Comparison of ENCODE assay signal across 19 mouse cellular contexts in genomic region chr19:7585764-7586163, GRCm38 (mm10). TPM values are rescaled to one million over a fixed set of nuclear protein-coding genes. Genes with fewer than 3 reads are reported as not detected.
"Had no signal": no experiment of that assay in that cellular context is flagged by ENCODE, and none has a peak within 500 bp of the region (broad histone marks: within the 10 kb centered on the region; RNA-seq: fewer than 3 reads in every experiment).

No protein-coding gene starts in this region.

- H3K4me2 ChIP-seq: kidney, embryonic 15.5 days; limb, embryonic 12.5 days; liver, embryonic 13.5 days; lung, embryonic 15.5 days; midbrain, embryonic 11.5 days; midbrain, embryonic 15.5 days; neural tube, embryonic 12.5 days had no signal

- H3K27ac ChIP-seq: kidney, embryonic 15.5 days; limb, embryonic 12.5 days; liver, embryonic 13.5 days; lung, embryonic 15.5 days; macrophage; midbrain, embryonic 15.5 days; neural tube, embryonic 12.5 days had no signal

- ATAC-seq: liver, postnatal 0 days; midbrain, embryonic 15.5 days had no signal

- H3K4me3 ChIP-seq: kidney, embryonic 15.5 days; limb, embryonic 12.5 days; liver, embryonic 13.5 days; lung, embryonic 15.5 days; midbrain, embryonic 15.5 days; neural tube, embryonic 12.5 days had no signal

- H3K27me3 ChIP-seq: kidney, embryonic 15.5 days; limb, embryonic 12.5 days; liver, embryonic 13.5 days; lung, embryonic 15.5 days; megakaryocyte, embryonic 14.5 days; midbrain, embryonic 15.5 days; neural tube, embryonic 12.5 days had no signal

- H3K9ac ChIP-seq: kidney, embryonic 15.5 days; limb, embryonic 12.5 days; liver, embryonic 13.5 days; liver, postnatal 0 days; lung, embryonic 15.5 days; midbrain, embryonic 15.5 days; neural tube, embryonic 12.5 days had no signal

- H3K9me3 ChIP-seq: kidney, embryonic 15.5 days; liver, embryonic 13.5 days; lung, embryonic 15.5 days; midbrain, embryonic 15.5 days; neural tube, embryonic 12.5 days had no signal

- DNase-seq: kidney, postnatal 14 days; layer of hippocampus, postnatal 36 days; liver; liver, embryonic 13.5 days; liver, postnatal 0 days; lung, postnatal 14 days; thymus, postnatal 36 days had no signal

- H3K4me1 ChIP-seq: kidney, embryonic 15.5 days; lung, embryonic 15.5 days; midbrain, embryonic 15.5 days; neural tube, embryonic 12.5 days had no signal

- H3K36me3 ChIP-seq: kidney, embryonic 15.5 days; limb, embryonic 12.5 days; lung, embryonic 15.5 days; midbrain, embryonic 15.5 days; neural tube, embryonic 12.5 days had no signal

RNA-seq across cellular contexts. Expression of gene Lgals12, which starts 21.2 kb away (rescaled TPM):
- total RNA-seq: monocyte, adult 5-6 weeks; neutrophil, adult 5-6 weeks had no signal
- polyA plus RNA-seq: liver, embryonic 13.5 days; liver, postnatal 0 days; macrophage; midbrain, embryonic 11.5 days; neural tube, embryonic 12.5 days had no signal

RNA-seq across cellular contexts. Expression of gene Hrasls5, which starts 26.6 kb away (rescaled TPM):
- total RNA-seq: layer of hippocampus, postnatal 36 days; left cerebral cortex, postnatal 36 days; neutrophil, adult 5-6 weeks had no signal
- polyA plus RNA-seq: kidney, embryonic 15.5 days; limb, embryonic 12.5 days; liver, embryonic 13.5 days; liver, postnatal 0 days; macrophage; midbrain, embryonic 11.5 days; midbrain, embryonic 15.5 days; neural tube, embryonic 12.5 days; stomach, embryonic 14.5 days had no signal
